Mouse (Mus musculus) thymus, adult 2 months (tissue): ENCODE data around the gene Kat8. TPM values are rescaled to one million over a fixed set of nuclear protein-coding genes. Genes with fewer than 3 reads are reported as not detected.
"Not testable (repeated sequence)": the region's sequence is repeated elsewhere in the genome, so short reads cannot be mapped to it uniquely, and the experiment has no call there.

ENCODE experiments used
- DNase-seq: peaks from one replicate; pipeline ENCODE4 v3.0.0; 2021
- H3K27ac ChIP-seq: fragments of 200-500 bp; 2 replicates; pipeline ENCODE4 v1.5.1; 2012; ENCODE audit warnings: low read length, control low read depth; ENCODE audit not compliant: control insufficient read depth, insufficient read depth
- H3K27me3 ChIP-seq: fragments of 200-500 bp; 2 replicates; pipeline ENCODE4 v1.6.1; 2012; ENCODE audit warnings: mild to moderate bottlenecking, low read length, moderate library complexity, mixed read lengths; ENCODE audit not compliant: control insufficient read depth, insufficient read depth
- H3K36me3 ChIP-seq: fragments of 200-500 bp; 2 replicates; pipeline ENCODE4 v1.6.1; 2012; ENCODE audit warnings: mild to moderate bottlenecking, low read length, moderate library complexity; ENCODE audit not compliant: control insufficient read depth, insufficient read depth
- H3K4me1 ChIP-seq: fragments of 200-500 bp; replicated peaks from 2 replicates; pipeline ENCODE4 v1.6.1; 2012; ENCODE audit warnings: low read length; ENCODE audit not compliant: control insufficient read depth, insufficient read depth
- H3K4me3 ChIP-seq: fragments of 200-500 bp; 2 replicates; pipeline ENCODE4 v1.5.1; 2012; ENCODE audit warnings: mild to moderate bottlenecking, low read length, control low read depth, moderate library complexity; ENCODE audit not compliant: control insufficient read depth, insufficient read depth
- CTCF ChIP-seq: fragments of 200-500 bp; IDR thresholded peaks from 2 replicates; pipeline ENCODE4 v1.5.1; 2012; ENCODE audit warnings: mild to moderate bottlenecking, control low read depth, low read length, moderate library complexity, borderline replicate concordance; ENCODE audit not compliant: control insufficient read depth, poor library complexity, insufficient read depth; ENCODE audit errors: extremely low read depth
- POLR2A ChIP-seq: fragments of 200-500 bp; IDR thresholded peaks from 2 replicates; pipeline ENCODE4 v1.6.1; 2012; ENCODE audit warnings: mild to moderate bottlenecking, low read length, control low read depth, moderate library complexity; ENCODE audit not compliant: control insufficient read depth, poor library complexity, insufficient read depth; ENCODE audit errors: extremely low read depth
- WGBS: fragments of 180-500 bp; shearing (Covaris S2); methylation state at CpG from one replicate; pipeline ENCODE4 v1.1.7; 2018; 5-methylcytosine and 5-hydroxymethylcytosine counted together
- polyA plus RNA-seq: library from polyadenylated mRNA; depleted of rRNA; stranded (reverse); fragments of >200 nt; gene quantifications from 2 replicates; pipeline ENCODE4 v1.2.3, GENCODE M21; 2012

The Kat8 gene
- polyA plus RNA-seq, 1 experiment = 29.4 TPM

GRCm38 (mm10) chr7:127895442-127895841, 16.9 kb upstream of the Kat8 start, which contains the start of the genes Gm21974 and Vkorc1:
Gene Gm21974 (minus strand): TSS chr7:127895454.
Gene Vkorc1 (minus strand): TSS chr7:127895617.
- no peaks in the 10 kb centered on the region for H3K27me3 ChIP-seq
- DNase-seq = peak; percentile 88
- TF ChIP-seq CTCF = peak; percentile 58; the same call in 1 of the 2 replicates
- TF ChIP-seq POLR2A = 0 out of 2 replicates have a peak, but pooled peaks have one; percentile 29
- H3K4me3 ChIP-seq = peak within 1 kb of the TSS; percentile 49
- no peak within 1 kb of the TSS for H3K27ac ChIP-seq
- H3K4me1 ChIP-seq = peaks cover 28% of the 10 kb centered on the region
- under 1% methylated on average over 26 of the region's 26 CpGs for WGBS
- no peaks in the 10 kb centered on the region for H3K36me3 ChIP-seq

DNA sequence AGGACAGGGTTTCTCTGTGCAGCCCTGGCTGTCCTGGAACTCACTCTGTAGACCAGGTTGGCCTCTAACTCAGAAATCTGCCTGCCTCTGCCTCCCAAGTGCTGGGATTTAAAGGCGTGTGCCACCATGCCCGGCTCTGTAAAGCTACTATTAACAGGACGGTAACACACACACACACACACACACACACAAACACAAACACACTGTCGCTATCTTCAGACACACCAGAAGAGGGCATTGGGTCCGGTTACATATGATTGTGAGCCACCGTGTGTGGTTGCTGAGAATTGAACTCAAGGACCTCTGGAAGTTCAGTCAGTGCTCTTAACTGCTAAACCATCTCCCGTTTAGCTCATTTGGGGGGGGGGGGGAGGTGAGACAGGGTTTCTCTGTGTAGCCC, 16.4 kb upstream of the Kat8 start:
- H3K4me1 ChIP-seq = peaks cover 28% of the 10 kb centered on the region
- WGBS = 70% methylated on average over 7 of the region's 7 CpGs
- H3K36me3 ChIP-seq, H3K4me3 ChIP-seq, H3K27ac ChIP-seq, DNase-seq, H3K27me3 ChIP-seq: not testable (repeated sequence)

DNA sequence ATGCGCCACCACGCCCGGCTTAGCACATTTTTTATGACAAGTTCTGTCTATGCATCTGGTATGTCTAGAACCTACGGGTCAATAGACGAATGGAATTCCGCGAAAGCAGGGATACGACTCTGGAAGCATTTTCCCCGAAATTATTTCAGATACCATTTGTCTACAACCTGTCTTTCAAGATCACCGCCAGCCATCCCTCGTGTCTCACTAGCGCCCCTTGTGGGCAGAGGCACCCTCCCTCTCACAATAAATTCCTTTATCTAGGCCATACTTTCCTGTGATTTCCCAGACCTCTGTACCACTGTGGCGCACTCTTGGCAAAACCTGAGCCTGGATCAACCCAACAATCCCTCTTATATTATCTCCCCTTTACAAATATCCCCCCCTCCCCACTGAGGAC, 15.9 kb upstream of the Kat8 start:
- Histone ChIP-seq H3K27ac (no peak overlapping the region), H3K36me3 (no peaks in the 10 kb centered on the region), H3K4me1 (peaks cover 28% of the 10 kb centered on the region), H3K4me3 (no peak overlapping the region), H3K27me3 (no peaks in the 10 kb centered on the region)
- WGBS = 74% methylated on average over 13 of the region's 13 CpGs
- no peak for TF ChIP-seq POLR2A
- peak; percentile 42; the same call in 1 of the 2 replicates for TF ChIP-seq CTCF
- peak; percentile 67 for DNase-seq

DNA sequence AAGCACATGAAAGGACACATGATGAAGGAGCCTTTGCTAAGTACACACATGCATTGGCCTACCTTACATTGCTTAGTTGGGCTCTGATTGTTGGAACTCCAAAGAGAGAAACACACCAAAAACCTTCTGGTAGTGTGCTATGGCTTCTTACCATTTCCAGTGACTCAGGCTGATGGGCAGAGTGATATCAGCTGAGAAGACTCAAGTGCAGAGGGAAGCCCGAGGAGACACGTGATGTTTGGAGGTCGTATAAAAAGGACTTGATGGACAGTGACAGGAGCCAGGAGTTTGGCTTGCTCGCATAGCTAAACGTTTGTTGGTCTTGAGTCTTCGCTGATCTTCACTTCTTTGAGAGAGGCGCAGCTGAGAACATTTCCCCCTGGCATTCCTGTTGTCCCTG, 14.8 kb upstream of the Kat8 start:
- no peak overlapping the region for H3K27ac ChIP-seq
- TF ChIP-seq POLR2A = no peak
- TF ChIP-seq CTCF = no peak
- peaks cover 28% of the 10 kb centered on the region for H3K4me1 ChIP-seq
- 96% methylated on average over 7 of the region's 7 CpGs for WGBS
- no peaks in the 10 kb centered on the region for H3K27me3 ChIP-seq
- no peak for DNase-seq
- H3K4me3 ChIP-seq = no peak overlapping the region
- no peaks in the 10 kb centered on the region for H3K36me3 ChIP-seq

DNA sequence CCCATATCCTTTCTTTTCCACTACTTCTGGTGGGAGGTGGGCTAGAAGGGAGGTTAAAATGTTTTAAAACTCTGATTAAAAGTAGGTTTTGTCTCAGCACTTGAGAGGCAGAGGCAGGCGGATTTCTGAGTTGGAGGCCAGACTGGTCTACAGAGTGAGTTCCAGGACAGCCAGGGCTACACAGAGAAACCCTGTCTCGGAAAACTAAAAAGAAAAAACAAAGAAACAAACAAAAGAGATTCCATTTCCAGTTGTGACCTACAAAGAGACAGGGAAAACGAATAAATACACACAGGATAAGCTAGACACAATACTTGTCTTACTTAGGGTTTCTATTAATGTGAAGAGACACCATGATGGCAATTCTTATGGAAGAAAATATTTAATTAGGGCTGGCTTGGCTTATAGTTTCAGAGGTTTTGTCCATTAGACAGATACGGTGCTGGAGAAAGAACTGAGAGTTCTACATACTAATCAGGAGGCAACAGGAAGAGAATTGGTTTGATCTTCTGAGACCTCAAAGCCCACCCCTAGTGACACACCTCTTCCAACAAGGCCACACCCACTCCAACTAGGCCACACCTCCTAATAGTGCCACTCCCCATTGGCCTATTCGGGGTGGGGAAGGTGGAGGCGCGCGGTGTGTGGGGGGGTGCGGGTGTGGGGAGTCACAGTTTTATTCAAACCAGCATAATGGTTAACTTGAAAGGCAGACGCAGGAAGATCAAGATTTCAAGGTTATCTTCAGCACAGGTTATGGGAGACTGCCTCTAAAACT, 13.9 kb upstream of the Kat8 start:
- WGBS = 53% methylated on average over 10 of the region's 10 CpGs
- Histone ChIP-seq H3K4me1 (peaks cover 28% of the 10 kb centered on the region), H3K27me3 (no peaks in the 10 kb centered on the region), H3K36me3 (no peaks in the 10 kb centered on the region), H3K4me3 (no peak overlapping the region), H3K27ac (no peak overlapping the region)
- peak; percentile 41 for DNase-seq
- TF ChIP-seq CTCF = no peak
- TF ChIP-seq POLR2A = no peak

DNA sequence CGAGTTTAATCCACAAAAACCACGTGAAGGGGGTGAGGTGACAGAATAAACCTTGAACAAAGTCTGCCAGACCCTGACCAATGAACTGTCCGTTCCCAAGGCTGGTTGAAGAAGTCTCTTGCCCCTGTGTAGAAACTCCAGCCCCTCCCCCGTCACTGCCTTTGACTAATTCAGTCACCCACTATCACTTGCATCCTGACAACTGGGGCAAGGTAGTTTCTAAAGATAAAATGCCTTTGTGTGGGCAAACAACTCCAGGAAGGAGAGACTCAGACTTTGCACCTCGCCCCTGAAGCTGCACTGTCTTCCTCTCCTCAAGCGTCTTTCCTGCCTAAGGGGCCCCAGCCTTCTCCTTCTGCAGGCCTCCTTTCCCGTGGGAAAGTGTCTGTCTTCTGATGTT, 12.3 kb upstream of the Kat8 start:
- Histone ChIP-seq H3K4me1 (peaks cover 37% of the 10 kb centered on the region), H3K27me3 (no peaks in the 10 kb centered on the region), H3K36me3 (no peaks in the 10 kb centered on the region), H3K27ac (peak overlapping the region; percentile 62), H3K4me3 (no peak overlapping the region)
- no peak for DNase-seq
- TF ChIP-seq CTCF (no peak), POLR2A (no peak)
- 25% methylated on average over 7 of the region's 7 CpGs for WGBS
